Mouse (Mus musculus) WW6 (cell line): Measurements from ENCODE around the gene Dbndd2.

ENCODE experiments used
- DNase-seq: peaks from one replicate; pipeline ENCODE4 v3.0.0-alpha.2; 2013; ENCODE audit warnings: low read depth, low spot score

The Dbndd2 gene

GRCm38 (mm10) chr2:164540652-164541427 is 54.9 kb downstream of the Dbndd2 start:
- no peak for DNase-seq

GRCm38 (mm10) chr2:164542132-164542531 is 56.2 kb downstream of the Dbndd2 start:
- DNase-seq = no peak

DNA sequence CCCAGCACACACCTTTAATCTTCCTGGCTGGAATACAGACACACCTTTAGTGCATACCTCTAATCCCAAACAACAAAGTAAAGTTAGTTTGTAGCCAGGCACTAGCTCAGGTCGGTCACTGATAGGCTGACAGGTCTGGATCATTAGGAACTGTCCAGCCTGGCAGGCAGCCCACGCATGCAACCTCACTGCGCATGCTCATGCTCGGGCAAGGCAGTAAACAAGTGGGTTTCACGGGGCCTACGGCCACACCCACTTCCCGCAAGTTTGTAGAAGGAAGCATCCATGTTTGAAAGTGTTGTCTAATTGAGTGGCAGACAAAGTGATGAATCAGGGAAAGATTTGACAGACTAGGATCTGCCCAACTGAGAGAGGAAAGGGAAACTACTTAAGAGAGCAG is 56.7 kb downstream of the Dbndd2 start:
- no peak for DNase-seq
